Mouse (Mus musculus): Measurements from ENCODE around the gene Acp7. TPM values are rescaled to one million over a fixed set of nuclear protein-coding genes. Genes with fewer than 3 reads are reported as not detected.

The Acp7 gene
- total RNA-seq, 2 experiments from 2014 or later, result not detected

Other genes with a start within 250 kb of the Acp7 start
- 22.3 and 28.9 TPM in 2 replicates for gene Med29, start 238.6 kb downstream of the Acp7 start, total RNA-seq (2014; fragmentation: Nextera tagmentation)
- 9.9 and 16.0 TPM in 2 replicates for gene Med29, start 238.6 kb downstream of the Acp7 start, total RNA-seq (2017)
- 65.0 and 84.6 TPM in 2 replicates for gene Paf1, start 238.4 kb downstream of the Acp7 start, total RNA-seq (2014; fragmentation: Nextera tagmentation)
- gene Paf1, start 238.4 kb downstream of the Acp7 start, total RNA-seq (2017), result 129 and 149 TPM in 2 replicates
- gene Gmfg, start 193.9 kb downstream of the Acp7 start, total RNA-seq (2014; fragmentation: Nextera tagmentation), result 79.4 and 81.5 TPM in 2 replicates
- gene Gmfg, start 193.9 kb downstream of the Acp7 start, total RNA-seq (2017), result 179 and 328 TPM in 2 replicates
- 0.44 and 0.82 TPM in 2 replicates for gene Lrfn1, start 179.4 kb downstream of the Acp7 start, total RNA-seq (2014; fragmentation: Nextera tagmentation)
- gene Lrfn1, start 179.4 kb downstream of the Acp7 start, total RNA-seq (2017), result 0.08 and 0.09 TPM in 2 replicates
- gene Ifnl2, start 120.9 kb downstream of the Acp7 start, total RNA-seq (2014; fragmentation: Nextera tagmentation), result not detected in 2 replicates
- not detected in 2 replicates for gene Ifnl2, start 120.9 kb downstream of the Acp7 start, total RNA-seq (2017)
- gene Ifnl3, start 108.5 kb downstream of the Acp7 start, total RNA-seq (2014; fragmentation: Nextera tagmentation), result not detected in 2 replicates
- gene Ifnl3, start 108.5 kb downstream of the Acp7 start, total RNA-seq (2017), result not detected in 2 replicates
- gene Sycn, start 90.4 kb downstream of the Acp7 start, total RNA-seq (2014; fragmentation: Nextera tagmentation), result not detected in 2 replicates
- gene Sycn, start 90.4 kb downstream of the Acp7 start, total RNA-seq (2017), result not detected in 2 replicates
- gene Nccrp1, start 84.1 kb downstream of the Acp7 start, total RNA-seq (2014; fragmentation: Nextera tagmentation), result 2.1 TPM in 1 of 2 replicates, not detected in the other
- gene Nccrp1, start 84.1 kb downstream of the Acp7 start, total RNA-seq (2017), result not detected in 2 replicates
- 20.3 and 26.2 TPM in 2 replicates for gene Samd4b, start 33.2 kb downstream of the Acp7 start, total RNA-seq (2014; fragmentation: Nextera tagmentation)
- 3.4 and 7.2 TPM in 2 replicates for gene Samd4b, start 33.2 kb downstream of the Acp7 start, total RNA-seq (2017)
- gene Pak4, start 33.1 kb downstream of the Acp7 start, total RNA-seq (2014; fragmentation: Nextera tagmentation), result 5.3 and 8.3 TPM in 2 replicates
- 7.9 and 8.3 TPM in 2 replicates for gene Pak4, start 33.1 kb downstream of the Acp7 start, total RNA-seq (2017)
- gene Fbxo27, start 61.5 kb upstream of the Acp7 start, total RNA-seq (2014; fragmentation: Nextera tagmentation), result not detected in 2 replicates
- gene Fbxo27, start 61.5 kb upstream of the Acp7 start, total RNA-seq (2017), result not detected in 2 replicates
- gene Fbxo17, start 85.5 kb upstream of the Acp7 start, total RNA-seq (2014; fragmentation: Nextera tagmentation), result 1.6 TPM in 1 of 2 replicates, not detected in the other
- gene Fbxo17, start 85.5 kb upstream of the Acp7 start, total RNA-seq (2017), result 0.34 and 1.2 TPM in 2 replicates
- gene Mrps12, start 110.5 kb upstream of the Acp7 start, total RNA-seq (2014; fragmentation: Nextera tagmentation), result 152 and 185 TPM in 2 replicates
- gene Mrps12, start 110.5 kb upstream of the Acp7 start, total RNA-seq (2017), result 31.2 and 55.9 TPM in 2 replicates
- 24.9 and 32.6 TPM in 2 replicates for gene Sars2, start 110.7 kb upstream of the Acp7 start, total RNA-seq (2014; fragmentation: Nextera tagmentation)
- gene Sars2, start 110.7 kb upstream of the Acp7 start, total RNA-seq (2017), result 11.3 and 15.6 TPM in 2 replicates
- not detected in 2 replicates for gene Ccer2, start 124.8 kb upstream of the Acp7 start, total RNA-seq (2014; fragmentation: Nextera tagmentation)
- gene Ccer2, start 124.8 kb upstream of the Acp7 start, total RNA-seq (2017), result not detected in 2 replicates
- 85.8 and 107 TPM in 2 replicates for gene Sirt2, start 135.4 kb upstream of the Acp7 start, total RNA-seq (2014; fragmentation: Nextera tagmentation)
- gene Sirt2, start 135.4 kb upstream of the Acp7 start, total RNA-seq (2017), result 41.4 and 49.7 TPM in 2 replicates
- 34.3 and 39.7 TPM in 2 replicates for gene Nfkbib, start 136.2 kb upstream of the Acp7 start, total RNA-seq (2014; fragmentation: Nextera tagmentation)
- 10.3 and 12.8 TPM in 2 replicates for gene Nfkbib, start 136.2 kb upstream of the Acp7 start, total RNA-seq (2017)
- gene Rinl, start 157.6 kb upstream of the Acp7 start, total RNA-seq (2014; fragmentation: Nextera tagmentation), result 21.5 and 26.4 TPM in 2 replicates
- 17.9 and 24.5 TPM in 2 replicates for gene Rinl, start 157.6 kb upstream of the Acp7 start, total RNA-seq (2017)
- 437 and 487 TPM in 2 replicates for gene Hnrnpl, start 177.2 kb upstream of the Acp7 start, total RNA-seq (2014; fragmentation: Nextera tagmentation)
- gene Hnrnpl, start 177.2 kb upstream of the Acp7 start, total RNA-seq (2017), result 350 and 619 TPM in 2 replicates
- gene Ech1, start 193.9 kb upstream of the Acp7 start, total RNA-seq (2014; fragmentation: Nextera tagmentation), result 119 and 130 TPM in 2 replicates
- 85.5 and 95.0 TPM in 2 replicates for gene Ech1, start 193.9 kb upstream of the Acp7 start, total RNA-seq (2017)
- 8.7 and 23.2 TPM in 2 replicates for gene Lgals4, start 202.5 kb upstream of the Acp7 start, total RNA-seq (2014; fragmentation: Nextera tagmentation)
- 2.6 and 3.8 TPM in 2 replicates for gene Lgals4, start 202.5 kb upstream of the Acp7 start, total RNA-seq (2017)
- gene Lgals7, start 232.5 kb upstream of the Acp7 start, total RNA-seq (2014; fragmentation: Nextera tagmentation), result not detected in 2 replicates
- gene Lgals7, start 232.5 kb upstream of the Acp7 start, total RNA-seq (2017), result not detected in 2 replicates